Mouse (Mus musculus) forebrain, embryonic 10.5 days (tissue): ENCODE results near the gene Mier3. TPM values are rescaled to one million over a fixed set of nuclear protein-coding genes. Genes with fewer than 3 reads are reported as not detected.
"Not testable (repeated sequence)": the region's sequence is repeated elsewhere in the genome, so short reads cannot be mapped to it uniquely, and the experiment has no call there.

ENCODE experiments used
- DNase-seq: peaks from one replicate; pipeline ENCODE4 v3.0.0-alpha.2; 2017; ENCODE audit warnings: low spot score; ENCODE audit errors: extremely low spot score
- H3K27ac ChIP-seq: fragments of 300-500 bp; sonication (generic); 2 replicates; pipeline ENCODE4 v1.5.1; 2016; ENCODE audit warnings: mild to moderate bottlenecking
- H3K27me3 ChIP-seq: fragments of 300-500 bp; sonication (generic); 2 replicates; pipeline ENCODE4 v1.6.1; 2016; ENCODE audit warnings: mild to moderate bottlenecking; ENCODE audit not compliant: poor library complexity, severe bottlenecking
- H3K36me3 ChIP-seq: fragments of 300-500 bp; sonication (generic); replicated peaks from 2 replicates; pipeline ENCODE4 v1.6.1; 2016; ENCODE audit warnings: mild to moderate bottlenecking, moderate library complexity
- H3K4me1 ChIP-seq: fragments of 300-500 bp; sonication (generic); 2 replicates; pipeline ENCODE4 v1.6.1; 2016
- H3K4me3 ChIP-seq: fragments of 300-500 bp; sonication (generic); 2 replicates; pipeline ENCODE4 v1.5.1; 2016; ENCODE audit warnings: mild to moderate bottlenecking, moderate library complexity
- H3K9me3 ChIP-seq: fragments of 300-500 bp; sonication (generic); 2 replicates; pipeline ENCODE4 v1.6.1; 2016; ENCODE audit warnings: mild to moderate bottlenecking, moderate library complexity
- whole genome bisulfite sequencing: fragments of 180-500 bp; shearing (Covaris S2); methylation state at CpG from one replicate; pipeline ENCODE4 v1.1.7; 2016; 5-methylcytosine and 5-hydroxymethylcytosine counted together
- polyA plus RNA-seq: library from polyadenylated mRNA; unstranded; fragments of >200 nt; fragmentation: Nextera tagmentation; extraction: Ambion mirVana; gene quantifications from 2 replicates; pipeline ENCODE4 v1.2.1, GENCODE M21; 2016

Gene Mier3
- polyA plus RNA-seq, 1 experiment from 2014 or later = 18.7 TPM

- DNase-seq = no peak
- Histone ChIP-seq H3K27me3 (no peaks in the 10 kb centered on the region), H3K4me3 (no peak overlapping the region), H3K4me1 (peaks cover 8% of the 10 kb centered on the region; the same call in 1 of the 2 replicates), H3K9me3 (no peaks in the 10 kb centered on the region), H3K27ac (no peak overlapping the region), H3K36me3 (no peaks in the 10 kb centered on the region)
- 83% methylated on average over 8 of the region's 8 CpGs for WGBS
Measured at GRCm38 (mm10) chr13:111659430-111659829, 21.3 kb upstream of the Mier3 start.

- peaks cover 8% of the 10 kb centered on the region; the same call in 1 of the 2 replicates for H3K4me1 ChIP-seq
- no peak overlapping the region for H3K4me3 ChIP-seq
- H3K27ac ChIP-seq = no peak overlapping the region
- H3K36me3 ChIP-seq = no peaks in the 10 kb centered on the region
- H3K27me3 ChIP-seq = no peaks in the 10 kb centered on the region
- no peaks in the 10 kb centered on the region for H3K9me3 ChIP-seq
- DNase-seq = no peak
- WGBS = 83% methylated on average over 13 of the region's 13 CpGs
Measured at GRCm38 (mm10) chr13:111660072-111660471, 20.7 kb upstream of the Mier3 start.

- 84% methylated on average over 3 of the region's 3 CpGs for WGBS
- H3K27ac ChIP-seq = no peak overlapping the region
Measured at GRCm38 (mm10) chr13:111660556-111660955, 20.2 kb upstream of the Mier3 start.

GRCm38 (mm10) chr13:111668016-111668415, 12.8 kb upstream of the Mier3 start:
- WGBS = 96% methylated on average over 7 of the region's 7 CpGs

More at GRCm38 (mm10) chr13:111660556-111660955, 20.2 kb upstream of the Mier3 start:
- Histone ChIP-seq H3K4me1 (peaks cover 8% of the 10 kb centered on the region; the same call in 1 of the 2 replicates), H3K4me3 (no peak overlapping the region), H3K27me3 (no peaks in the 10 kb centered on the region), H3K9me3 (no peaks in the 10 kb centered on the region), H3K36me3 (no peaks in the 10 kb centered on the region)
- DNase-seq = no peak

GRCm38 (mm10) chr13:111676841-111677240, 3.9 kb upstream of the Mier3 start:
- H3K27me3 ChIP-seq = no peaks in the 10 kb centered on the region
- no peak overlapping the region for H3K27ac ChIP-seq
- WGBS = 84% methylated on average over 3 of the region's 3 CpGs
- H3K4me3 ChIP-seq = no peak overlapping the region
- DNase-seq = no peak
- peaks cover 15% of the 10 kb centered on the region; the same call in 1 of the 2 replicates for H3K9me3 ChIP-seq
- no peaks in the 10 kb centered on the region for H3K36me3 ChIP-seq
- no peaks in the 10 kb centered on the region for H3K4me1 ChIP-seq

More at GRCm38 (mm10) chr13:111668016-111668415, 12.8 kb upstream of the Mier3 start:
- Histone ChIP-seq H3K36me3 (no peaks in the 10 kb centered on the region), H3K4me1 (no peaks in the 10 kb centered on the region), H3K4me3 (no peak overlapping the region), H3K27ac (no peak overlapping the region), H3K9me3 (no peaks in the 10 kb centered on the region), H3K27me3 (no peaks in the 10 kb centered on the region)
- no peak for DNase-seq

- H3K36me3 ChIP-seq = no peaks in the 10 kb centered on the region
- H3K27ac ChIP-seq = no peak overlapping the region
- peaks cover 28% of the 10 kb centered on the region for H3K4me1 ChIP-seq
- no peaks in the 10 kb centered on the region for H3K9me3 ChIP-seq
- no peak for DNase-seq
- no peak overlapping the region for H3K4me3 ChIP-seq
- 46% methylated on average over 5 of the region's 5 CpGs for WGBS
- peaks cover 24% of the 10 kb centered on the region for H3K27me3 ChIP-seq
Measured at GRCm38 (mm10) chr13:111684056-111684625, 3.4 kb downstream of the Mier3 start.

- DNase-seq = peak; percentile 88
- H3K27me3 ChIP-seq = peaks cover 24% of the 10 kb centered on the region
- under 1% methylated on average over 80 of the region's 86 CpGs for WGBS
- peak overlapping the region; percentile 98 for H3K27ac ChIP-seq
- peak overlapping the region; percentile 97 for H3K4me3 ChIP-seq
- H3K36me3 ChIP-seq = peaks cover 15% of the 10 kb centered on the region
- peaks cover 28% of the 10 kb centered on the region for H3K4me1 ChIP-seq
- H3K9me3 ChIP-seq = no peaks in the 10 kb centered on the region
Measured at GRCm38 (mm10) chr13:111685751-111686462, 5.1 kb downstream of the Mier3 start.

- Histone ChIP-seq H3K9me3 (no peaks in the 10 kb centered on the region), H3K27ac (peak overlapping the region; percentile 98), H3K4me1 (peaks cover 28% of the 10 kb centered on the region), H3K4me3 (peak overlapping the region; percentile 97), H3K36me3 (peaks cover 23% of the 10 kb centered on the region), H3K27me3 (peaks cover 24% of the 10 kb centered on the region)
- DNase-seq = peak; percentile 37
- WGBS = under 1% methylated on average over 83 of the region's 101 CpGs
Measured at GRCm38 (mm10) chr13:111686522-111687284, 5.9 kb downstream of the Mier3 start.

DNA sequence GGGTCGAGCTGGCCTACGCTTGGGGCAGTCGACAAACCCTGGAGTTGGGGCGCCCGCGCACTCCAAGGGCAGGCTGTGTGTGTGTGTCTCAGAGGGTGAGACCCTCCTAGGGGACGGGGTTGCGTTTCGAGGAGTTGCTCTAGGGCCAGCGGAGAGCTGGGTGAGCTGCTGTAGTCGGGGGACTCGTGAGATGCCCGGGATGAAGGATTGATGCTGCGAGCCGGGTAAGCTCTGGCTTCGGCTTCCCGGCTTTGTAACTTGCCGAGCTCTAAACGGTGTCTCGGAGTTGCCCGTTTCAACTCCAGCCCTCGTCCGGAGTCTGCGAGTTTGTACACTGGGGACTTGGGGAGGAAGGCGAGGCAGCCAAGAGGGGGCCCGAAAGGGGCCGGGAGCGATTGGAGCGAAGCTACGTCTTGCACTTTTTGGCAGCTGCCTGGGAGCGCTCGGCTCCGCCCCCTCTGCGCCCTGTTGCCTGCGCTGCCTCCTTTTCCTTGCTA, 6.6 kb downstream of the Mier3 start:
- peaks cover 29% of the 10 kb centered on the region for H3K36me3 ChIP-seq
- H3K9me3 ChIP-seq = no peaks in the 10 kb centered on the region
- peaks cover 24% of the 10 kb centered on the region for H3K27me3 ChIP-seq
- under 1% methylated on average over 35 of the region's 35 CpGs for WGBS
- DNase-seq = peak; percentile 75
- H3K4me1 ChIP-seq = peaks cover 28% of the 10 kb centered on the region
- H3K4me3 ChIP-seq = peak overlapping the region; percentile 97
- H3K27ac ChIP-seq = peak overlapping the region; percentile 98

DNA sequence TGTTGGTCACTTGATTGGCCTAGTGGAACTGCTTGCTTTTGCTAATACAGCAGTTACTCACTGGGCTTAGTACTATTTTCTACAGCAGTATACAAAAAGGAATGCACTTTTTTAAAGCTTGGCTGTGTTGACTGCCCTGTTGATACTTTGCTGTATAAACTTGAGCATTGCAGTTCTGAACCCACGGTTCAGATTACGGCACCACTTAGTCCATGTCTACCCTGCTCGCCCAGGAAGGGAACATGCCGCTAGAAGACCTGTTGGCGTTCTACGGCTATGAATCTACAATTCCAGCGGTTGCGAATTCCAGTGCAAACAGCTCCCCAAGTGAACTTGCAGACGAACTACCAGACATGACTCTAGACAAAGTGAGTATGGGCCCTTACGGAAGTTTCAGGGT, 22.6 kb downstream of the Mier3 start:
- no peaks in the 10 kb centered on the region for H3K4me1 ChIP-seq
- H3K4me3 ChIP-seq = no peak overlapping the region
- 97% methylated on average over 10 of the region's 10 CpGs for WGBS
- peaks cover 78% of the 10 kb centered on the region for H3K36me3 ChIP-seq
- no peaks in the 10 kb centered on the region for H3K27me3 ChIP-seq
- DNase-seq = no peak
- H3K27ac ChIP-seq = no peak overlapping the region
- H3K9me3 ChIP-seq = no peaks in the 10 kb centered on the region

- H3K4me3 ChIP-seq, H3K27me3 ChIP-seq, H3K4me1 ChIP-seq, H3K27ac ChIP-seq, DNase-seq, H3K9me3 ChIP-seq: not testable (repeated sequence)
- WGBS = 87% methylated on average over 4 of the region's 4 CpGs
- H3K36me3 ChIP-seq = peaks cover 84% of the 10 kb centered on the region
Measured at GRCm38 (mm10) chr13:111703952-111704351, 23.2 kb downstream of the Mier3 start.

DNA sequence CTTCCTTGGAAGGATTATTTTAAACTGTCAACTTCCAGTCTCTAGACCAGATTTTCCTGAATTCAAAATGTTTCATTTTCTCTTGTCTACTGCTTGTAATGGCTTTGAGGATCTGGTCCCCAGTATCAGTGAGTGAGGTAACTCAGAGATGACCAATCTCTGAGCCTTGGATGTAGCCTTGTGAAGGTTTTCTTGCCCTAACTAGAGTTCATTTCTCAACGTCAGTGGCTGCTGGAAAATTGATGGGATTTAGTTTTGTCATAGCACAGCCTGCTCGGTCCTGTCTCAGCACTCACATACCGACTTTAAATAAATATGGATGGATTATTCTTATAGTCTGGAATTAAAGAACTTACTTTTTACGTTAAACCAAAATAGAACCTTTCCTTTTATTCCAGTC, 29.8 kb downstream of the Mier3 start:
- WGBS = 92% methylated on average over 4 of the region's 4 CpGs
- H3K27me3 ChIP-seq = no peaks in the 10 kb centered on the region
- no peak for DNase-seq
- H3K4me3 ChIP-seq = no peak overlapping the region
- no peak overlapping the region for H3K27ac ChIP-seq
- no peaks in the 10 kb centered on the region for H3K4me1 ChIP-seq
- H3K9me3 ChIP-seq = no peaks in the 10 kb centered on the region
- peaks cover 100% of the 10 kb centered on the region for H3K36me3 ChIP-seq
